Mouse (Mus musculus) stomach, postnatal 0 days (tissue): Measurements from ENCODE around the gene Hoxa3. TPM values are rescaled to one million over a fixed set of nuclear protein-coding genes. Genes with fewer than 3 reads are reported as not detected.

Experiments
- ATAC-seq: fragments of 200-750 bp; cut with Nextera tagmentation; 2 replicates; pipeline ENCODE4 v1.8.0; 2017; ENCODE audit not compliant: low FRiP score, low TSS enrichment
- DNase-seq: peaks from one replicate; pipeline ENCODE4 v3.0.0-alpha.2; 2016; ENCODE audit warnings: low spot score
- H3K27ac ChIP-seq: fragments of 300-500 bp; sonication (generic); replicated peaks from 2 replicates; pipeline ENCODE4 v1.5.1; 2014; ENCODE audit warnings: mild to moderate bottlenecking, control low read depth
- H3K27me3 ChIP-seq: fragments of 300-500 bp; sonication (generic); 2 replicates; pipeline ENCODE4 v1.6.1; 2014; ENCODE audit warnings: low read length; ENCODE audit not compliant: control insufficient read depth, insufficient read depth
- H3K36me3 ChIP-seq: fragments of 300-500 bp; sonication (generic); 2 replicates; pipeline ENCODE4 v1.6.1; 2014; ENCODE audit warnings: low read length, mixed read lengths; ENCODE audit not compliant: control insufficient read depth, insufficient read depth
- H3K4me1 ChIP-seq: fragments of 300-500 bp; sonication (generic); replicated peaks from 2 replicates; pipeline ENCODE4 v1.6.1; 2014; ENCODE audit warnings: antibody characterized with exemption; ENCODE audit not compliant: control insufficient read depth, insufficient read depth
- H3K4me2 ChIP-seq: fragments of 300-500 bp; sonication (generic); replicated peaks from 2 replicates; pipeline ENCODE4 v1.6.1; 2014; ENCODE audit warnings: low read depth, mild to moderate bottlenecking, control low read depth, moderate library complexity
- H3K4me3 ChIP-seq: fragments of 300-500 bp; sonication (generic); 2 replicates; pipeline ENCODE4 v1.5.1; 2014; ENCODE audit warnings: low read depth, low read length, control low read depth
- H3K9ac ChIP-seq: fragments of 300-500 bp; sonication (generic); 2 replicates; pipeline ENCODE4 v1.6.1; 2014; ENCODE audit warnings: mild to moderate bottlenecking, low read length, control low read depth, mixed read lengths
- H3K9me3 ChIP-seq: fragments of 300-500 bp; sonication (generic); 2 replicates; pipeline ENCODE4 v1.6.1; 2016; ENCODE audit warnings: low read length; ENCODE audit not compliant: control insufficient read depth
- CTCF ChIP-seq: IDR thresholded peaks from 2 replicates; pipeline ENCODE4 v1.5.1; 2016; ENCODE audit warnings: antibody characterized with exemption, low read depth, mild to moderate bottlenecking, moderate library complexity
- EP300 ChIP-seq: optimal IDR thresholded peaks from 2 replicates; pipeline ENCODE3; 2016; ENCODE audit warnings: antibody characterized with exemption
- WGBS: fragments of 180-500 bp; shearing (Covaris S2); extraction: QIAGEN DNeasy Blood & Tissue Kit; methylation state at CpG from one replicate; pipeline ENCODE4 v1.1.7; 2014; 5-methylcytosine and 5-hydroxymethylcytosine counted together
- polyA plus RNA-seq: library from polyadenylated mRNA; unstranded; fragments of >200 nt; fragmentation: Nextera tagmentation; extraction: Ambion mirVana; gene quantifications from 2 replicates; pipeline ENCODE4 v1.2.1, GENCODE M21; 2015

The Hoxa3 gene
- polyA plus RNA-seq, 1 experiment from 2014 or later = 2.8 TPM

- 67% methylated on average over 1 of the region's 1 CpGs for WGBS
- no peak for ATAC-seq
- H3K27ac ChIP-seq = no peak overlapping the region
Observed at GRCm38 (mm10) chr6:52186500-52186899, 26.6 kb downstream of the Hoxa3 start.

GRCm38 (mm10) chr6:52185834-52186233 is 27.3 kb downstream of the Hoxa3 start:
- Histone ChIP-seq H3K9me3 (no peaks in the 10 kb centered on the region), H3K4me1 (peaks cover 3% of the 10 kb centered on the region; the same call in 1 of the 2 replicates), H3K27me3 (peaks cover 2% of the 10 kb centered on the region; the same call in 1 of the 2 replicates), H3K9ac (no peak overlapping the region), H3K36me3 (no peaks in the 10 kb centered on the region), H3K4me2 (peak overlapping the region; percentile 1; the same call in 1 of the 2 replicates), H3K4me3 (no peak overlapping the region), H3K27ac (no peak overlapping the region)
- ATAC-seq = no peak
- TF ChIP-seq CTCF = no peak
- TF ChIP-seq EP300 = no peak
- 45% methylated on average over 3 of the region's 3 CpGs for WGBS
- DNase-seq = no peak

More at GRCm38 (mm10) chr6:52186500-52186899, 26.6 kb downstream of the Hoxa3 start:
- no peak for DNase-seq
- Histone ChIP-seq H3K36me3 (no peaks in the 10 kb centered on the region), H3K27me3 (peaks cover 2% of the 10 kb centered on the region; the same call in 1 of the 2 replicates), H3K9ac (no peak overlapping the region), H3K4me3 (no peak overlapping the region), H3K4me2 (no peak overlapping the region), H3K9me3 (no peaks in the 10 kb centered on the region), H3K4me1 (peaks cover 3% of the 10 kb centered on the region; the same call in 1 of the 2 replicates)
- TF ChIP-seq CTCF (peak; percentile 60), EP300 (no peak)

GRCm38 (mm10) chr6:52185222-52185621 is 27.9 kb downstream of the Hoxa3 start:
- peaks cover 2% of the 10 kb centered on the region; the same call in 1 of the 2 replicates for H3K27me3 ChIP-seq
- no peak for DNase-seq

GRCm38 (mm10) chr6:52184668-52185067 is 28.5 kb downstream of the Hoxa3 start:
- no peak for TF ChIP-seq CTCF
- no peak for TF ChIP-seq EP300
- Histone ChIP-seq H3K27ac (peak overlapping the region; percentile 61), H3K4me3 (peak overlapping the region; percentile 17; the same call in 1 of the 2 replicates), H3K9ac (no peak overlapping the region), H3K4me2 (peak overlapping the region; percentile 34), H3K9me3 (no peaks in the 10 kb centered on the region), H3K36me3 (no peaks in the 10 kb centered on the region), H3K4me1 (peaks cover 3% of the 10 kb centered on the region; the same call in 1 of the 2 replicates), H3K27me3 (peaks cover 2% of the 10 kb centered on the region; the same call in 1 of the 2 replicates)
- no peak for ATAC-seq
- no peak for DNase-seq
- WGBS = 27% methylated on average over 6 of the region's 6 CpGs

More at GRCm38 (mm10) chr6:52185222-52185621, 27.9 kb downstream of the Hoxa3 start:
- TF ChIP-seq CTCF (no peak), EP300 (no peak)
- Histone ChIP-seq H3K4me2 (peak overlapping the region; percentile 34; the same call in 1 of the 2 replicates), H3K27ac (0 out of 2 replicates have a peak overlapping the region, but pooled peaks have one; percentile 35), H3K4me1 (peaks cover 3% of the 10 kb centered on the region; the same call in 1 of the 2 replicates), H3K4me3 (0 out of 2 replicates have a peak overlapping the region, but pooled peaks have one; percentile 17), H3K36me3 (no peaks in the 10 kb centered on the region), H3K9ac (peak overlapping the region; percentile 18; the same call in 1 of the 2 replicates), H3K9me3 (no peaks in the 10 kb centered on the region)
- ATAC-seq = no peak
- WGBS = 3% methylated on average over 19 of the region's 19 CpGs

GRCm38 (mm10) chr6:52183311-52184080 is 29.6 kb downstream of the Hoxa3 start:
- ATAC-seq (no peak), DNase-seq (no peak)
- no peaks in the 10 kb centered on the region for H3K9me3 ChIP-seq
- WGBS = 20% methylated on average over 10 of the region's 10 CpGs
- H3K27ac ChIP-seq = peak overlapping the region; percentile 75
- H3K4me2 ChIP-seq = peak overlapping the region; percentile 23; the same call in 1 of the 2 replicates
- peaks cover 2% of the 10 kb centered on the region; the same call in 1 of the 2 replicates for H3K27me3 ChIP-seq
- H3K9ac ChIP-seq = no peak overlapping the region
- peaks cover 3% of the 10 kb centered on the region; the same call in 1 of the 2 replicates for H3K4me1 ChIP-seq
- TF ChIP-seq CTCF (no peak), EP300 (no peak)
- H3K4me3 ChIP-seq = no peak overlapping the region
- H3K36me3 ChIP-seq = no peaks in the 10 kb centered on the region
